Mouse (Mus musculus) G1E (cell line): Measurements from ENCODE around the gene Zfp423. TPM values are rescaled to one million over a fixed set of nuclear protein-coding genes. Genes with fewer than 3 reads are reported as not detected.

Experiments
- ATAC-seq: 2 replicates; pipeline ENCODE4 v1.8.0; 2016; ENCODE audit warnings: mild to moderate bottlenecking; ENCODE audit not compliant: insufficient number of reproducible peaks, poor library complexity, low FRiP score, severe bottlenecking; ENCODE audit errors: extremely low read depth
- DNase-seq: peaks from one replicate; pipeline ENCODE4 v3.0.0; 2012; ENCODE audit warnings: low spot score
- H3K27me3 ChIP-seq: 2 replicates; pipeline ENCODE4 v1.6.1; 2012; ENCODE audit warnings: mild to moderate bottlenecking, low read length, inconsistent platforms; ENCODE audit not compliant: insufficient read depth
- H3K36me3 ChIP-seq: replicated peaks from 2 replicates; pipeline ENCODE3; 2012; ENCODE audit warnings: mild to moderate bottlenecking, inconsistent platforms
- H3K4me1 ChIP-seq: 2 replicates; pipeline ENCODE4 v1.6.1; 2012; ENCODE audit warnings: low read depth, low read length, inconsistent platforms, mixed read lengths; ENCODE audit not compliant: insufficient read depth
- H3K4me3 ChIP-seq: 2 replicates; pipeline ENCODE4 v1.5.1; 2012; ENCODE audit warnings: low read depth, mild to moderate bottlenecking, inconsistent platforms, low read length, moderate library complexity, mixed read lengths
- H3K9me3 ChIP-seq: replicated peaks from 2 replicates; pipeline ENCODE4 v1.6.1; 2012; ENCODE audit warnings: inconsistent platforms
- CTCF ChIP-seq: IDR thresholded peaks from 2 replicates; pipeline ENCODE4 v1.5.1; 2012; ENCODE audit warnings: low read depth, low read length, inconsistent platforms, mixed read lengths
- GATA1 ChIP-seq: IDR thresholded peaks from 2 replicates; pipeline ENCODE4 v1.6.1; 2012; ENCODE audit warnings: borderline replicate concordance, low read length, inconsistent platforms, mixed read lengths
- GATA2 ChIP-seq: IDR thresholded peaks from 2 replicates; pipeline ENCODE4 v1.6.1; 2012; ENCODE audit warnings: low read depth, low read length, inconsistent platforms, borderline replicate concordance
- POLR2AphosphoS5 ChIP-seq: IDR thresholded peaks from 2 replicates; pipeline ENCODE4 v1.6.1; 2012; ENCODE audit warnings: low read depth, low read length, inconsistent platforms; ENCODE audit not compliant: insufficient replicate concordance
- TAL1 ChIP-seq: conservative IDR thresholded peaks from 2 replicates; pipeline ENCODE4 v1.6.1; 2012; ENCODE audit warnings: low read depth, low read length, inconsistent platforms, mixed read lengths
- polyA plus RNA-seq: library from polyadenylated mRNA; stranded (reverse); fragments of >175 nt; gene quantifications from 2 replicates; pipeline ENCODE4 v1.2.3, GENCODE M21; 2012
- total RNA-seq, 2 experiments: library from RNA; stranded (forward) in 1 of 2; stranded (reverse) in 1 of 2; fragments of 200-1000 nt in 1 of 2; fragments of >200 nt in 1 of 2; fragmentation: Nextera tagmentation in 1 of 2; gene quantifications; 2 replicates each; pipeline ENCODE4 v1.2.3; 2014 to 2017

Gene Zfp423
- total and polyA plus RNA-seq, 3 experiments, result not detected

GRCm38 (mm10) chr8:87928857-87929256 lies 30.5 kb downstream of the Zfp423 start:
- Histone ChIP-seq H3K4me1 (no peaks in the 10 kb centered on the region), H3K9me3 (peaks cover 78% of the 10 kb centered on the region), H3K4me3 (no peak overlapping the region), H3K36me3 (no peaks in the 10 kb centered on the region), H3K27me3 (no peaks in the 10 kb centered on the region)
- no peak for DNase-seq
- TF ChIP-seq POLR2AphosphoS5 (no peak), CTCF (no peak), GATA2 (no peak), TAL1 (no peak), GATA1 (no peak)
- no peak for ATAC-seq

- Histone ChIP-seq H3K27me3 (no peaks in the 10 kb centered on the region), H3K9me3 (peaks cover 74% of the 10 kb centered on the region), H3K4me3 (no peak overlapping the region), H3K4me1 (no peaks in the 10 kb centered on the region), H3K36me3 (no peaks in the 10 kb centered on the region)
- DNase-seq (no peak), ATAC-seq (no peak)
- no peak for TF ChIP-seq CTCF
- TF ChIP-seq GATA1, result no peak
- TF ChIP-seq POLR2AphosphoS5, result no peak
- TF ChIP-seq TAL1, result no peak
- no peak for TF ChIP-seq GATA2
Observed at GRCm38 (mm10) chr8:87927034-87927830, 32.2 kb downstream of the Zfp423 start.

- DNase-seq (no peak), ATAC-seq (no peak)
- Histone ChIP-seq H3K4me1 (no peaks in the 10 kb centered on the region), H3K9me3 (peaks cover 72% of the 10 kb centered on the region), H3K36me3 (no peaks in the 10 kb centered on the region), H3K4me3 (no peak overlapping the region), H3K27me3 (no peaks in the 10 kb centered on the region)
- TF ChIP-seq CTCF, result no peak
- TF ChIP-seq GATA1, result no peak
- no peak for TF ChIP-seq POLR2AphosphoS5
- no peak for TF ChIP-seq GATA2
- TF ChIP-seq TAL1, result no peak
Observed at GRCm38 (mm10) chr8:87926098-87926890, 33.1 kb downstream of the Zfp423 start.

GRCm38 (mm10) chr8:87922936-87923335 lies 36.5 kb downstream of the Zfp423 start:
- ATAC-seq (no peak), DNase-seq (no peak)
- TF ChIP-seq GATA1, result no peak
- no peak for TF ChIP-seq GATA2
- no peak for TF ChIP-seq TAL1
- TF ChIP-seq POLR2AphosphoS5, result no peak
- TF ChIP-seq CTCF, result no peak
- no peak overlapping the region for H3K4me3 ChIP-seq
- H3K4me1 ChIP-seq, result no peaks in the 10 kb centered on the region
- H3K27me3 ChIP-seq, result no peaks in the 10 kb centered on the region
- peaks cover 77% of the 10 kb centered on the region for H3K9me3 ChIP-seq
- H3K36me3 ChIP-seq, result no peaks in the 10 kb centered on the region

- Histone ChIP-seq H3K27me3 (no peaks in the 10 kb centered on the region), H3K4me3 (no peak overlapping the region), H3K36me3 (no peaks in the 10 kb centered on the region), H3K4me1 (no peaks in the 10 kb centered on the region), H3K9me3 (peaks cover 77% of the 10 kb centered on the region)
- DNase-seq (no peak), ATAC-seq (no peak)
- TF ChIP-seq GATA2, result no peak
- no peak for TF ChIP-seq POLR2AphosphoS5
- TF ChIP-seq GATA1, result no peak
- no peak for TF ChIP-seq CTCF
- no peak for TF ChIP-seq TAL1
Observed at GRCm38 (mm10) chr8:87922446-87922845, 36.9 kb downstream of the Zfp423 start.

GRCm38 (mm10) chr8:87918004-87918403 lies 41.4 kb downstream of the Zfp423 start:
- Histone ChIP-seq H3K9me3 (peaks cover 85% of the 10 kb centered on the region), H3K4me1 (no peaks in the 10 kb centered on the region), H3K27me3 (no peaks in the 10 kb centered on the region), H3K36me3 (no peaks in the 10 kb centered on the region), H3K4me3 (no peak overlapping the region)
- no peak for TF ChIP-seq GATA2
- no peak for TF ChIP-seq POLR2AphosphoS5
- DNase-seq (no peak), ATAC-seq (no peak)
